Mouse (Mus musculus) hindbrain, embryonic 11.5 days (tissue): Measurements from ENCODE around the gene Hrh3. TPM values are rescaled to one million over a fixed set of nuclear protein-coding genes. Genes with fewer than 3 reads are reported as not detected.

Experiments used
- ATAC-seq: fragments of 200-750 bp; cut with Nextera tagmentation; 2 replicates; pipeline ENCODE4 v1.8.0; 2017; ENCODE audit warnings: mild to moderate bottlenecking, moderate TSS enrichment, moderate library complexity; ENCODE audit not compliant: low FRiP score
- DNase-seq: peaks from one replicate; pipeline ENCODE4 v3.0.0-alpha.2; 2015; ENCODE audit warnings: low spot score
- H3K27ac ChIP-seq: fragments of 300-500 bp; sonication (generic); 2 replicates; pipeline ENCODE4 v1.5.1; 2014; ENCODE audit warnings: mild to moderate bottlenecking, low read depth, low read length
- H3K27me3 ChIP-seq: fragments of 300-500 bp; sonication (generic); 2 replicates; pipeline ENCODE4 v1.6.1; 2014; ENCODE audit warnings: mild to moderate bottlenecking, low read length, moderate library complexity, mixed read lengths; ENCODE audit not compliant: control insufficient read depth, insufficient read depth
- H3K36me3 ChIP-seq: fragments of 300-500 bp; sonication (generic); 2 replicates; pipeline ENCODE4 v1.6.1; 2014; ENCODE audit warnings: mild to moderate bottlenecking, low read length, moderate library complexity, mixed read lengths; ENCODE audit not compliant: control insufficient read depth, insufficient read depth
- H3K4me1 ChIP-seq: fragments of 300-500 bp; sonication (generic); replicated peaks from 2 replicates; pipeline ENCODE4 v1.6.1; 2014; ENCODE audit warnings: low read length, mixed read lengths; ENCODE audit not compliant: control insufficient read depth, insufficient read depth
- H3K4me2 ChIP-seq: fragments of 300-500 bp; sonication (generic); replicated peaks from 2 replicates; pipeline ENCODE4 v1.6.1; 2014; ENCODE audit warnings: mild to moderate bottlenecking, low read depth, low read length
- H3K4me3 ChIP-seq: fragments of 300-500 bp; sonication (generic); 2 replicates; pipeline ENCODE4 v1.5.1; 2014; ENCODE audit warnings: low read depth, low read length
- H3K9ac ChIP-seq: fragments of 300-500 bp; sonication (generic); 2 replicates; pipeline ENCODE4 v1.6.1; 2014; ENCODE audit warnings: low read depth, low read length
- H3K9me3 ChIP-seq: fragments of 300-500 bp; sonication (generic); 2 replicates; pipeline ENCODE4 v1.6.1; 2016; ENCODE audit warnings: low read length; ENCODE audit not compliant: control insufficient read depth
- WGBS: fragments of 180-500 bp; shearing (Covaris S2); extraction: QIAGEN DNeasy Blood & Tissue Kit; methylation state at CpG from one replicate; pipeline ENCODE4 v1.1.7; 2014; 5-methylcytosine and 5-hydroxymethylcytosine counted together
- polyA plus RNA-seq: library from polyadenylated mRNA; unstranded; fragments of >200 nt; fragmentation: Nextera tagmentation; extraction: Ambion mirVana; gene quantifications from 2 replicates; pipeline ENCODE4 v1.2.1, GENCODE M21; 2014

Gene Hrh3
- polyA plus RNA-seq, 1 experiment from 2014 or later = 2.6 TPM

DNA sequence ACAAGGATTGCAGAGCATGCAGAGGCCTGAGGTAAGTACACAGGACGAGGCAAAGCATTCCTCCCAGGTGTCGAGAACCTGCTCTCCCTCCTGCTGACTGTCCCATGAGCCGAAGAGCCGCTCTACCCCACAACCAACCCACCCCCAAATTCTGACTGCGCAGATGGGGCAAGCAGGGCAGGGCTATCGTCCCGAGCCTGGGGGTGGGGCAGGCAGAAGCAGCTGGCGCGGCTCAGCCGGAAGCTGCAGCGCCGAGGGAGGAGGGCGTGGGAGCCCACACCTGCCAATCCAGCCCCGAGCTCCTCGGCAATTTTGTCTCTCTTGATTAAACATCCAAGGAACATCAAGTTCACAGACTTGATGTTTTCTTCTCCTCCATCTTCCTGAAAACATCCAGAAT is 4.8 kb downstream of the Hrh3 start:
- DNase-seq = no peak
- Histone ChIP-seq H3K27me3 (peaks cover 40% of the 10 kb centered on the region), H3K9ac (no peak overlapping the region), H3K9me3 (no peaks in the 10 kb centered on the region), H3K36me3 (no peaks in the 10 kb centered on the region), H3K4me1 (peaks cover 10% of the 10 kb centered on the region; the same call in 1 of the 2 replicates), H3K4me3 (no peak overlapping the region), H3K27ac (no peak overlapping the region), H3K4me2 (no peak overlapping the region)
- no peak for ATAC-seq
- WGBS = 7% methylated on average over 15 of the region's 15 CpGs

DNA sequence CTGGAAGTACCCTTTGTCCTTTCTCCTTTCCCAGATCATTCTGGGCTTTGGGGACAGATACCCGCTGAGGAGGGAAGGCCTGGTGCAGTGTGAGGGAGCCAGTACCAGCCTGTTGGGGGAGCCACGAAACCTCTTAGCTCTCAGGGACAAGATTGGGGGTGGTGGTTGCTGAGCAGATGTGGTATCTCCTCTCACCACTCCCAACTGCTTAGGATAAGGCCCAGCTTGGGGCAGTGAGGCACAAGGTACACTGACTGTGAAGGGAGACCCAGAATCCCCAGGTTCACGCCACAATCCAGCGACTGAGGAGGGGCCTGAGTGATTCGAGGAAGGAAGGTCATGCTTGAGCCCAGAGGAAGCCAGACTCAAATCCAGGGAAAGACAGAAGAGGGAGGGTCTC is 6.1 kb downstream of the Hrh3 start:
- 42% methylated on average over 5 of the region's 5 CpGs for WGBS
- Histone ChIP-seq H3K36me3 (no peaks in the 10 kb centered on the region), H3K27me3 (peaks cover 28% of the 10 kb centered on the region), H3K4me1 (0 out of 2 replicates have a peak, but pooled peaks cover 9% of the 10 kb centered on the region), H3K9me3 (no peaks in the 10 kb centered on the region), H3K4me3 (no peak overlapping the region), H3K4me2 (no peak overlapping the region), H3K9ac (no peak overlapping the region), H3K27ac (no peak overlapping the region)
- DNase-seq (no peak), ATAC-seq (no peak; the same call in 1 of the 2 replicates)

DNA sequence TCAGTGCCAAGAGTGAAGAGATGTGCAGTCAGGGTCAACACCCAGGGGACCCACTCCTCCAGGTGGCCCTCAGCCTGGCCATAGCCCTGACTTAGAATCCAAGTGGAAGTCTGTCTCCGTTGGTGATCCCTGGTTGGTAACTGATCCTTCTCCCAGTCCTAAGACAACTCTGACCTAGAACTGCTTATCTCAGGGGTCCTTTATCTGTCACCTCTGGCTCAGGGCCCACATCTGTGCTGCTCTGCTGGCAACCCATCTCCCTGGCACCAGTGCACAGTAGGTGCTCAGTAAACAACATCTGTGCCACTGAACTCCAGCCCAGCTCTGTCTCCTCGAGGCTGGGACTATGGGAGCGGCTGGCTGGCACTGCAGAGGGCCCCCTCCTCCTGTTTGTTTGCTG is 6.7 kb downstream of the Hrh3 start:
- Histone ChIP-seq H3K36me3 (no peaks in the 10 kb centered on the region), H3K4me2 (no peak overlapping the region), H3K4me1 (0 out of 2 replicates have a peak, but pooled peaks cover 5% of the 10 kb centered on the region), H3K9ac (no peak overlapping the region), H3K27ac (no peak overlapping the region), H3K9me3 (no peaks in the 10 kb centered on the region), H3K4me3 (no peak overlapping the region), H3K27me3 (peaks cover 23% of the 10 kb centered on the region)
- 57% methylated on average over 3 of the region's 3 CpGs for whole genome bisulfite sequencing
- ATAC-seq (no peak), DNase-seq (no peak)

DNA sequence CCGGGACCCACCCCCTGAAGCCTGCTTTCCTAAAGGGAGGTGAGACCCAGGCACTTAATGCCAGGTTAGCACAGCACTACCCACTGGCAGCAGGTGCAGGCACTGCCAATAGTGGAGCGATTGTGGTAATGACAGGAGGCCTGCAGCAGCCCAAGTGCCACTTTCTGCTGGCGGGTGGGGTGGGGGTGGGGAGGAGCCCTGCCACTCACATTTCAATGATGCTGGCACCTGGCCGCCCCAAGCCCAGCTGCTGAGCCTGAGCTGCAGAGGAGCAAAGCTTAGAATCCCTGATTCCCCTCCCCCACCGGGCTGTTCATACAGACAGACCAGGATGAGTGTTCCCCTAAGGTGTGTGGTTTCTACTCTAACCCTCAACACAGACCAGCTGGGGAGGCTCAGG is 8.6 kb downstream of the Hrh3 start:
- Histone ChIP-seq H3K4me1 (0 out of 2 replicates have a peak, but pooled peaks cover 5% of the 10 kb centered on the region), H3K36me3 (no peaks in the 10 kb centered on the region), H3K9me3 (no peaks in the 10 kb centered on the region), H3K27me3 (peaks cover 11% of the 10 kb centered on the region), H3K4me2 (no peak overlapping the region), H3K27ac (no peak overlapping the region), H3K4me3 (no peak overlapping the region), H3K9ac (no peak overlapping the region)
- ATAC-seq (no peak), DNase-seq (no peak)
- WGBS = 26% methylated on average over 5 of the region's 5 CpGs

DNA sequence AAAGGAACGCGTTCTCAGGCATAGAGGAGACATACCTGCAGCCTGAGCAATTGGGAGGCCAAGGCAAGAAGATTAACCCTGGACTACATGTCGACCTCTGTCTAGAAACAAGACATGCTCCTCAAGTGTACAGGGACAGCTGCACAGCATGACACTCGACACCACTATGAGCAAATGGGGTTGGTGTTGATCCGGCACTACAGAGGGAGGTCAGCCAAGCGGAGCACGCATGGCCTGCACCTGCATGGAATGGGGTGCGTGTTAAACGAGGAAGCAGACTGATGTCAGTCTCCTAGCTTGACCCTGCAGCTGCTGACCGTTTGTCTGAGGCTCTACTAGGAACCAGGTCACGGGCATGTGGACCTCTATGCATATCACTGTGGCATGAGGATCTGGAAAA is 14.0 kb downstream of the Hrh3 start:
- H3K27me3 ChIP-seq = no peaks in the 10 kb centered on the region
- DNase-seq = no peak
- H3K9ac ChIP-seq = no peak overlapping the region

DNA sequence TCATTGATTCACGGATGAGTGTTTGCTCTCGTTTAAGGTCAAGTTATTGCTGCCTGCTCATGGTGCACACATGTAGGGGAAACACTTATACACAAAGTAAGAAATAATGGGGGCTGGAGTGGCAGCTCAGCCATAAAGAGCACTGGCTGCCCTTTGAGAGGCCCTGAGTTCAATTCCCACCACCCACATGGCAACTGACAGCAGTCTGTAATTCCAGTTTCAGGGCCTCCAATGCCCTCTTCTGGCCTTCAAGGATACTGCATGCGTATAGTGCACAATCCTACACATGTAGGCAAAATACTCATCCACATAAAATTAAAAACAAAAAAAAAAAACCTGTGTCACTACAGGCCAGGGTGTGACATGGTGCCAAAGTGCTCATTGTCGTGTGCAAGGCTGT is 16.8 kb downstream of the Hrh3 start:
- DNase-seq (no peak), ATAC-seq (no peak)
- Histone ChIP-seq H3K9ac (no peak overlapping the region), H3K4me2 (no peak overlapping the region), H3K36me3 (peaks cover 2% of the 10 kb centered on the region; the same call in 1 of the 2 replicates), H3K9me3 (no peaks in the 10 kb centered on the region), H3K4me1 (no peaks in the 10 kb centered on the region), H3K4me3 (no peak overlapping the region), H3K27ac (no peak overlapping the region), H3K27me3 (no peaks in the 10 kb centered on the region)
- WGBS = 93% methylated on average over 4 of the region's 4 CpGs

More for the DNA sequence above, 14.0 kb downstream of the Hrh3 start:
- no peak for ATAC-seq
- H3K27ac ChIP-seq = no peak overlapping the region
- no peak overlapping the region for H3K4me3 ChIP-seq
- 68% methylated on average over 11 of the region's 11 CpGs for WGBS
- no peak overlapping the region for H3K4me2 ChIP-seq
- peaks cover 2% of the 10 kb centered on the region; the same call in 1 of the 2 replicates for H3K36me3 ChIP-seq
- no peaks in the 10 kb centered on the region for H3K4me1 ChIP-seq
- no peaks in the 10 kb centered on the region for H3K9me3 ChIP-seq

DNA sequence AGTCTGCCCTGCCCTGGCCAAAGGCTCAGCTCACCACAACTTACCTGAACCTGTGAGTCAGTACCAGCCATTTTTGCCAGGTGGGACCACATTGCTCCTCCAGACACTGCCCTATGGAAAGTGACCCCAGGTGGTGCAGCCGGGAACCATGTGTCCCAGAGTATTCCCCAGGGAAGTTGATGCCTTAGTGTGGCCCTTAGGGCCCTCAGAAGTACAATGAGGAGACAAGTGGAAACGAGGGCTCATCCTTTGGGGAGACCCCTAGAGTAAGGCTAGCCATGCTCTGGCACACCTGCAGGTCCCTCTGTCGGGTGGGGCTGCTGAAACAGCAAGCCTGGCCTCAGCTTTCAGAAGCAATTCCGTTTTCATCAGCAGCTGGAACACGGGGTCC is 17.7 kb downstream of the Hrh3 start:
- ATAC-seq (0 out of 2 replicates have a peak, but pooled peaks have one; percentile 25), DNase-seq (no peak)
- Histone ChIP-seq H3K4me1 (no peaks in the 10 kb centered on the region), H3K27ac (no peak overlapping the region), H3K4me2 (no peak overlapping the region), H3K27me3 (no peaks in the 10 kb centered on the region), H3K36me3 (peaks cover 2% of the 10 kb centered on the region; the same call in 1 of the 2 replicates), H3K9ac (no peak overlapping the region), H3K4me3 (no peak overlapping the region), H3K9me3 (no peaks in the 10 kb centered on the region)
- 87% methylated on average over 5 of the region's 5 CpGs for WGBS

DNA sequence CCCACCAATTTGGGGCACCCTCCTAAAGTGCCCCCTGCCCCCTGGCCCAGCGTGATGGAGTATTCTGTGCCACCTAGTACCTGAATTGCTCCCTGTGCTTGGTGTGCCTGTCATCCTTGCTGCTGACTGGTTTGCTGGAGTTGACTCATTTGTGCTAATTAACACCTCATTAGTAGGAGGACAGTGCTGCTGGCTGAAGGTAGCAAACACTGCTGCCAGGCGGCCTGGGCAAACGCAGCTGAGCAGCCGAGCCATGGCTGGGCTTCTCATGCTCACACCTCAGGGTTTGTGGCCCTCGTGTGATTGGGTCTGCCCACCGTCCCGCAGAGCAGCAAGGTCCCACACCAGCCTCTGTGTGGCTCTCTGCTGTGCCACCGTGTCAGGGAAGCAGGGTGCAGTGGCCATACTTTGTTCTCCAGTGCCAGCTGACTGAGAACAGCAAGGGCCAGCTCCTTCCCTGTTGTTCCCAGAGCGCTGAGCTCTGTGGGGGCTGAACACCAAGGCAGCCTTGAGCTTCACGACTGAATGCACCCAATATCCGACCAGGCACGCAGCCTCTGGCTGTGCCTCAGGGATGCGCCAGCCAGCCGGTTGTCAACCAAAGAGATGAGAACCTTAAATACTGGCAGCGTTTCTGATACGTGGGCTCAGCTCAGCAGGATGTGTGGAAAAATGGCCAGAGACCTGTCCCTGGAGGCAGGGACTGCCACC is 18.2 kb downstream of the Hrh3 start:
- H3K4me1 ChIP-seq = no peaks in the 10 kb centered on the region
- H3K4me2 ChIP-seq = no peak overlapping the region
- no peaks in the 10 kb centered on the region for H3K27me3 ChIP-seq
- ATAC-seq = no peak
- peaks cover 2% of the 10 kb centered on the region; the same call in 1 of the 2 replicates for H3K36me3 ChIP-seq
- no peak overlapping the region for H3K9ac ChIP-seq
- H3K27ac ChIP-seq = no peak overlapping the region
- 78% methylated on average over 16 of the region's 16 CpGs for WGBS
- DNase-seq = no peak
- no peaks in the 10 kb centered on the region for H3K9me3 ChIP-seq
- H3K4me3 ChIP-seq = no peak overlapping the region

DNA sequence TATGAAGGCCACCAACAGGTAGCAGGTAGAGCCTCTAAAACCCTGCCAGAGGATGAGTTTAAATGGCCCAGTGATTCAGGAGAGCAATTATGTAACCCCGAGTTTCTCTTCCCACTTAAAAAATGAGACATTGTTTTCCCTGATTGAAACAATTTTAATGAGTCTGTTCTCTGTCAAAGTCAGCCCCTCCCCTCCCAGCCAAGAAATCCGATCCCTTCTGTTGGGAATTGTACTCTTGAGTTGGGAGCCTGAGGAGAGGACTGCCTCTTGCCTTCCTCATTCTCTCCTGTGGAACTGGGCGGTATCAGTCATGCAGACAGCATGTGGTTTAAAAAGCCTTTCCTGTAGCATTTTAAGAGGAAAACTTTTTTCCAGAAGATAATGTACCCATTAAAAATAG is 19.7 kb downstream of the Hrh3 start:
- H3K9me3 ChIP-seq = no peaks in the 10 kb centered on the region
- no peak overlapping the region for H3K27ac ChIP-seq
- DNase-seq = no peak
- no peak overlapping the region for H3K9ac ChIP-seq
- H3K4me3 ChIP-seq = no peak overlapping the region
- no peaks in the 10 kb centered on the region for H3K4me1 ChIP-seq
- 48% methylated on average over 3 of the region's 3 CpGs for WGBS
- ATAC-seq = no peak
- no peaks in the 10 kb centered on the region for H3K27me3 ChIP-seq
- H3K36me3 ChIP-seq = peaks cover 2% of the 10 kb centered on the region; the same call in 1 of the 2 replicates
- no peak overlapping the region for H3K4me2 ChIP-seq
